Mouse (Mus musculus) cerebellum, adult 2 months (tissue): ENCODE measurements at regions not wholly inside any gene's neighbourhood (a gene's known extent, or its start where the extent isn't known, plus 50 kb on each side); places are given as distances from the start of the nearest gene placed in this dataset.
A peak's percentile ranks its signal among the peaks of the same experiment; 100 is the strongest.

Experiments
- DNase-seq, 2 experiments: peaks; one replicate each; pipeline ENCODE4 v3.0.0; 2021
- H3K27ac ChIP-seq: fragments of 200-500 bp; 2 replicates; pipeline ENCODE4 v1.5.1; 2012; ENCODE audit warnings: low read length, control low read depth, inconsistent platforms; ENCODE audit not compliant: insufficient read depth
- H3K27me3 ChIP-seq: fragments of 200-500 bp; 2 replicates; pipeline ENCODE4 v1.6.1; 2012; ENCODE audit warnings: inconsistent platforms, mild to moderate bottlenecking, low read length, moderate library complexity; ENCODE audit not compliant: control insufficient read depth, insufficient read depth
- H3K4me1 ChIP-seq: fragments of 200-500 bp; 2 replicates; pipeline ENCODE4 v1.6.1; 2011; ENCODE audit warnings: low read length; ENCODE audit not compliant: control insufficient read depth, insufficient read depth
- H3K4me3 ChIP-seq: fragments of 200-500 bp; replicated peaks from 2 replicates; pipeline ENCODE3; 2011; ENCODE audit warnings: mild to moderate bottlenecking, low read depth, low read length, control low read depth; ENCODE audit not compliant: insufficient read depth
- CTCF ChIP-seq: fragments of 200-500 bp; IDR thresholded peaks from 2 replicates; pipeline ENCODE4 v1.5.1; 2011; ENCODE audit warnings: low read depth, mild to moderate bottlenecking, control low read depth, low read length, moderate library complexity, borderline replicate concordance; ENCODE audit not compliant: insufficient read depth
- POLR2A ChIP-seq: fragments of 200-500 bp; IDR thresholded peaks from 2 replicates; pipeline ENCODE4 v1.6.1; 2011; ENCODE audit warnings: low read length, control low read depth, borderline replicate concordance; ENCODE audit not compliant: insufficient read depth
- WGBS: fragments of 180-500 bp; shearing (Covaris S2); methylation state at CpG from one replicate; pipeline ENCODE4 v1.1.7; 2018; 5-methylcytosine and 5-hydroxymethylcytosine counted together

- Histone ChIP-seq H3K4me1 (no peaks in the 10 kb centered on the region), H3K4me3 (no peak overlapping the region), H3K27me3 (no peaks in the 10 kb centered on the region), H3K27ac (no peak overlapping the region)
- DNase-seq, result no peak
- TF ChIP-seq POLR2A (no peak), CTCF (no peak)
Measured at GRCm38 (mm10) chr8:40192266-40192665, 482.6 kb upstream of the Adam24 start.

- Histone ChIP-seq H3K27me3 (no peaks in the 10 kb centered on the region), H3K27ac (no peak overlapping the region)
- no peak for DNase-seq
Measured at GRCm38 (mm10) chr8:40193148-40193547, 481.7 kb upstream of the Adam24 start.

DNA sequence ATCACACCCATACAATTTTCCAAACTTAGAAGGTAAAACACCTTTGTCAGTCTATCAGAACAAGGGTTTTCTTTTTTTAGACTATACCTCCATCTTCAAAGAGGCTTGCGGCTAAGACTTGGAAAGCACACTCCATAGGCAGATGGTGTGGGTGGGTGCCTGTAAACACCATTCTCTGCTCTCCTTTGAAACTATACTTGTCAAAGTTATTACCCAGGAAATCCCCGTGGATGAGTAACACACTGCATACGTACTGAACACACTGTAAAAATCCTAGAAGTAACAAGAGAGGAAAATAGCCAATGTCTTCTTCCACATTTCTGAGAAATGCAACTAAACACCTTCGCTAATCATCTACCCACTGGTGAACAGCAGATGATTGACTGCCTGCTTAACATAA lies 464.0 kb upstream of the Adam24 start:
- no peak for TF ChIP-seq POLR2A
- TF ChIP-seq CTCF, result no peak
- no peaks in the 10 kb centered on the region for H3K27me3 ChIP-seq
- no peak overlapping the region for H3K4me3 ChIP-seq
- H3K27ac ChIP-seq, result no peak overlapping the region
- WGBS, result 49% methylated on average over 4 of the region's 4 CpGs
- peak in 1 of 2 experiments; percentile 8 for DNase-seq
- H3K4me1 ChIP-seq, result no peaks in the 10 kb centered on the region

More at GRCm38 (mm10) chr8:40193148-40193547, 481.7 kb upstream of the Adam24 start:
- TF ChIP-seq POLR2A (no peak), CTCF (no peak)
- 32% methylated on average over 1 of the region's 1 CpGs for WGBS
- no peak overlapping the region for H3K4me3 ChIP-seq
- H3K4me1 ChIP-seq, result no peaks in the 10 kb centered on the region

DNA sequence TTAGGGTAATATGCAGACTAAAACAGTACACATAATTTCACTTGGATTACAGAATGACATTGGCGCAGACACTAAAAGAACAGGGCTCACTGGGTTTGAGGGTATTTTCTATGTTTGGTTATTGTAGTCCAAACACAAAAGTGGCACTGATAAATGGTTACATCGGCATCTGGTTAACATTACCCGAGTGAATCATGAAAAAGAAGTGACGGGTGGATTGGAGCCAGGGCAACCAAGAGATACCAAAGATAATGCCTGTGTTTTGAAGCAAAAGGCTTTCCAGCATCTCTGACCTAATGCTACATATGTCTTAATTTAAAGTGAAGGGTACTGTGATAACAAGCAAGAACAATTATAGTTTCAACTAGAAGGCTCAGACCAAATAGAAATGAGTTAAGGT lies 451.4 kb upstream of the Adam24 start:
- H3K27me3 ChIP-seq, result no peaks in the 10 kb centered on the region
- no peak overlapping the region for H3K4me3 ChIP-seq
- H3K4me1 ChIP-seq, result no peaks in the 10 kb centered on the region
- 71% methylated on average over 4 of the region's 4 CpGs for WGBS
- no peak for DNase-seq
- no peak for TF ChIP-seq POLR2A
- no peak for TF ChIP-seq CTCF
- H3K27ac ChIP-seq, result no peak overlapping the region

DNA sequence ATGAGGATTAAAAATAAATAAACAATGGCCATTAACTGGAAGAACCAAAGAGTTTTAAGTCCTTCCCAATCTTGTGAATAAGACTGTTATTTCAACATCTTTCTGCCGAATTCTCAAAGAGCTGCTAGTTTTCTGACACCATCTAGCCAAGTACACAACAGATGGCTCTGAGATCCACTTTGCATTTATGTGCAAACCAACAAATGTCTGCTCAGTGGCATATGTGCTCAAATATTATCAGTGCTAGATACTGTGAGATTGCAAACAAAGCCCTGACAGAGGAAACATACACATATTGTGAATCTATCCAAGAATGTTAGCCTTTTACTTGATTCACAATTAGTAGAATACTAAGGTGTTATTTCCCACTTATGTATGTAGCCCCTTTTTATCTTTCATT lies 447.6 kb upstream of the Adam24 start:
- peak in 1 of 2 experiments; percentile 58 for DNase-seq
- Histone ChIP-seq H3K4me3 (no peak overlapping the region), H3K27me3 (no peaks in the 10 kb centered on the region), H3K4me1 (no peaks in the 10 kb centered on the region), H3K27ac (no peak overlapping the region)
- 6% methylated on average over 1 of the region's 1 CpGs for WGBS
- TF ChIP-seq POLR2A (no peak), CTCF (no peak)
